Mouse (Mus musculus) MN1 (cell line): ENCODE data around the gene Cpne5.
"Not testable (repeated sequence)": the region's sequence is repeated elsewhere in the genome, so short reads cannot be mapped to it uniquely, and the experiment has no call there.

Experiments
- DNase-seq: peaks from one replicate; pipeline ENCODE4 v3.0.0-alpha.2; 2016; ENCODE audit warnings: low spot score

Cpne5 gene

DNA sequence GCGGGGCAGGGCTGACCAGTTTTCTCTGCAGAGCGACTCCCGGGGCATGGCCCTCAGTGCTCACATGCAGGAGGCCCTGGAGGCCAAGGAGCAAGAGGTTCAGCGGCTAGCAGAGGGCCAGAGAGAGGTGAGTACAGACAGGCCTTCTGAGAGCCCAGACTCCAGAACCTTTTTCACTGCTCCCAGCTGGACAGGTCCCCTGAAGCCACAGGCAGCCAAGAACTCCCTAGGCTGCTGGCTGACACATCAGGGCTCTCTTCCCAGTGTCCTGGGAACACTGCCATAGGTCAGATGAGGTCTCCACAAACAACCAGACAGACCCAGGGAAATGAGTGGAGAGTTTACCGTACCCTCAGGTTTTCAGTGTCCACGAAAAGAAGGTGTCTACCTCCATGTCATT, 101.7 kb downstream of the Cpne5 start:
- no peak for DNase-seq

DNA sequence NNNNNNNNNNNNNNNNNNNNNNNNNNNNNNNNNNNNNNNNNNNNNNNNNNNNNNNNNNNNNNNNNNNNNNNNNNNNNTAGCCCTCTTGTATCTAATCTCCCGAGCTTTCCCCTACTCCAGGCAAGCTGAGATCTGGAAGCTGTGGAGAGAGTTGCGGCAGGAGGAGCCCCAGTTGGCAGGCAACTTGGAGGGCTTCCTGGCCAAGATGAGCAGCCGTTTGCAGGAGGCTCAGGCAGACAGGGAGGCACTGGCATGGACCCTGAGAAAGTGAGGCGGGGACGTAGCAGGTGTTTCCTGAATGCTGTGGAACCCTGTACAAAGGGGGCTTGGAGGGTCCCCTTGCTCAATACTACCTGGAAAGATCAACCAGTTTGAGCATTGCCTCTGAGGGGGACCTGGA, 102.9 kb downstream of the Cpne5 start:
- DNase-seq = no peak

- no peak for DNase-seq
These were observed 108.6 kb downstream of the Cpne5 start for GRCm38 (mm10) chr17:29129341-29129740.

DNA sequence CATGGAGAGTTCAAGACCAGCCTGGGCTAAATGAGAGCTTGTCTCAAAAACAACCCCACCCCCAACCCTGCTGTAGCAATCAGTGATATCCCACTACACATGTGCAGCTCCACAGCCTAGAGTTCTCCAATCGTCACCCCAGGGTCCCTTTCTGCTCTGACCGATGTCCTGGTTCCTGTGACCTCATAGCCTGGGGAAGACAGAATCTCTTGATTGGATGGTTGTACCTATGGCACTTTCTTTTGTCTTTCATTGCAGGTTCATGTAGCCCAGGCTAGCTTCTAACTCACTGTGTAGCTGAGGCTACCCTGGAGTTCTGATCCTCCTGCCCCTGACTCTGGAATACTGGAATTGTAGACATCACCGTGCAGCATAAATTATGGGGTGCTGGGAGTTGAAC, 111.4 kb downstream of the Cpne5 start:
- no peak for DNase-seq

- DNase-seq = peak; percentile 52
These were observed 114.3 kb downstream of the Cpne5 start for GRCm38 (mm10) chr17:29123578-29124174.

GRCm38 (mm10) chr17:29122817-29123216, 115.2 kb downstream of the Cpne5 start:
- peak; percentile 35 for DNase-seq

DNA sequence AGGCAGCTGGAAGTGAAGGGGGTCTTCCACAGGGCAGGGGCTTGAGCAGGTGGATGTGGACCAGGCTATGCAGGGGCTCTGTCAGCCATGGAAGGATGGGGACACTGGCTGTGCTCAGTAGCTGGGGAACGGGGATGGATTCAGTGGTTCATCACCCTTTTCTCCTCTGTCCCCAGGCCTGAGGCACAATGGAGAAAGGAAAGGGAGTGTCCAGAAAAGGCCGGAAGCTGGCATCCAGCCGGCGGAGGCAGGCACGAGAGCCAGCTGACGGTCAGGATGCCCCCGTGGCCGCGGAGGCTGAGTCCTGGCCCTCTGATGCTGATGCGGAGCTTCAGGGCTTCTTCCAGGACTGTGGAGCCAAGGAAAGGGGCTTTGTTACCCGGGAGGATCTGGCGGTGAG, 117.3 kb downstream of the Cpne5 start:
- peak; percentile 69 for DNase-seq

DNA sequence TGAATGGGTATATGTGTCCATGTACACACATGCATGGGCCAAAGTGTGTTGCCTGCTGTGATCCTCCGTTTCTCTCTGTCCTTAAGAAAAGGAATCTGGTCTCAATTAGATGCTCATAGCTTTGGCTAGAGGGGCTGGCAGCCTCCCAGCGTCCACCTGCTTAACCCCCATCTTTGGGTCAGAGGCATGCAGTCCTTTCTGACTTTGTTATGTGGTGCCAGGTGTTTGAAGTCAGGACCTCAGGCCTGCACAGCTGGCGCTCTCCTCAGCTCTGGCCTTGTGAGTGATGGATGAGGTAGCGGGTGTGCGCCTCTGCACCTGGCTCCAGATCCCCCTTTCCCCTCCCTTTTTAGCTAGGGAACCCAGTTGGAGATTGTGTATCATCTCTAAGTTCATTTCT, 119.9 kb downstream of the Cpne5 start:
- DNase-seq = no peak

DNA sequence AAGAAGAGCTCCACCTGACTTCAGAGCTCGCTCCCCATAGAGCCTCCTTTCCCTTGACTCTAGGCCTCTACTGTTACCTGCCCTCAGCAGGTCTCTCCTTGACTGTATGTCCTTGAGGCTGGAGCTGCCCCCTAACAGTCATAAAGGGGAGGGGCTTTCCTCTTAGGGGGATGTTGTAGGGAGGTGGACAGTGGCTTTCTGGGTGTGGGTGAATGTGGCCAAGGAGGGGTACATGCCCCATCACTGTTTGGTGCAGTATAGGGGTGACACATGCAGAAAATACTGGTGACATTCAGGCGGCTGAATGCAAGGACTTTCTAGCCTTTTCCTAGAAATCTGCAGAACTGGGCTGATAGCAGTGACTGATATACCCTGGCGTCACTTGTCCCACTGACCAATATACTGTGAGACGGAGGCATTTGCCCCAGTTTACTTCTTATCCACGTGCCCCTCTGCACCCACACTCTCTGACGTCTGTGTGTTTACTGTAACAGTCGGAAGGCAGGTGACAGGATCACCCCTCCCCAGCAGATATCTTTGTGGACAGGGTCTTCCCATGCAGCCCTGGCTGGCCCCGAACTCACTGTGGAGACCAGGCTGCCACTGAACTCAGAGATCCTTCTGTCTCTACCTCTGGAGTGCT, 120.8 kb downstream of the Cpne5 start:
- DNase-seq = no peak

GRCm38 (mm10) chr17:29116023-29116422, 121.9 kb downstream of the Cpne5 start:
- no peak for DNase-seq

DNA sequence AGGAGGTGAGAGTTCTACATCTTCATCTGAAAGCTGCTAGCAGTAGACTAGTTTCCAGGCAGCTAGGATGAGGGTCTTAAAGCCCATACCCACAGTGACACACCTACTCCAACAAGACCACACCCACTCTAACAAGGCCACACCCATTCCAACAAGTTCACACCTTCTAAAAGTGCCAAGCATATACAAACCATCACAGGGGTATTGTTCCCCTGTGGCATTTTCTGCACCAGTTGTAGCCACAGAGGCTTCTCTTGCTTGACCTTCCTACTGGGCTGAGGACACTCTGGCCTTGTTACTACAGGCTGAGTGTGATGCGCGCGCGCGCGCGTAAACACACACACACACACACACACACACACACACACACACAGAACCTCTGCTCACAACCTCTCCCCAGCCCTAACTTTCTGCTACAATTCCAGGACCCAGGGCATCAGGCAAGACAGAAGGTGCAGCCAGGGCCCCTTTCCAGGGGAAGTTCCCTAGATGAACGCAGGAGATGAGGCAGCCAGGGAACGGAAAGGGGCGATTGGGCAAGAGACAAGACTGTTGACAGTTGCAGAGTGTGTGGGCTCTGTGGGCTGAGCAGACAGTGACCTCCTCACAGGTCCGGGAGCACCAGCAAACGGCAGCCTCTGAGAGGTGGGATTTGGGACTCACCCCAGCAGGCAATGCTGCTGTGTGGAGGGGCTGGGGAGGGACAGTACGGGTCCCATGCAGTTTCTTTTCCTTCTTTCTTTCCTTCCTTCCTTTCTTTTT, 124.2 kb downstream of the Cpne5 start, which contains the start of gene Rab44:
Gene Rab44 (plus strand): TSS at position 555 of the 762 bp plus-strand sequence.
- no peak for DNase-seq

GRCm38 (mm10) chr17:29111332-29111731, 126.6 kb downstream of the Cpne5 start:
- DNase-seq = no peak

DNA sequence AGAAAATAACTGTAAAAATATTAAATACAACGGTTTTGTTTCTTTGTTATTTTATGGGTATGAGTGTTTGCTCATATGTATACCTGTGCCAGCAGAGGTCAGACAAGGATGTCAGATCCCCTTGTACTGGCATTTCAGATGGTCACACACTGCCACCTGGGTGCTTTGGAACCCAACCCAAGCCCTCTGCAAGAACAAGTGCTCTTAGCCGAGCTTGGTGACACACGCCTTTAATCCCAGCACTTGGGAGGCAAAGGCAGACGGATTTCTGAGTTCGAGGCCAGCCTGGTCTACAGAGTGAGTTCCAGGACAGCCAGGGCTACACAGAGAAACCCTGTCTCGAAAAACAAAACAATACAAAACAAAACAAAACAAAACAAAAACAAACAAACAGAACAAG, 127.6 kb downstream of the Cpne5 start:
- not testable (repeated sequence) for DNase-seq
